Mouse (Mus musculus) embryonic stem cell, embryonic (primary cell): ENCODE data around the gene Cyp1a1.

Source experiments
- CTCF ChIA-PET, 4 experiments: fragments of 300-600 bp in 2 of 4; fragments of 350-600 bp in 2 of 4; sonication (Branson Sonifier 250); formaldehyde crosslinking; loops; one replicate each; lab custom pipeline; 2022; ENCODE audit warnings: inconsistent platforms in 2 of 4; lab: Charles Lee
- POLR2A ChIA-PET, 4 experiments: fragments of 300-600 bp in 2 of 4; fragments of 350-600 bp in 2 of 4; sonication (Branson Sonifier 250); formaldehyde crosslinking; loops; one replicate each; lab custom pipeline; 2022; ENCODE audit warnings: antibody characterized with exemption in 4 of 4, inconsistent platforms in 1 of 4; lab: Charles Lee

The Cyp1a1 gene

GRCm38 (mm10) chr9:57650786-57651311 is 36.9 kb upstream of the Cyp1a1 start:
- ChIA-PET POLR2A (interaction anchor here in 2 of 4 experiments (0.5 to 1.4 kb wide), 4 partner anchors 12 to 147 kb away, joined by 3 to 6 read pairs (median 3); partner anchors contain the start of genes Cox5a (in 1 of the 2) and Rpp25 (in 1 of the 2)), CTCF (interaction anchor here in 3 of 4 experiments (0.5 to 2.4 kb wide), 7 partner anchors 10 to 128 kb away, joined by 3 to 6 read pairs (median 4); no protein-coding TSS in a partner anchor)

GRCm38 (mm10) chr9:57652351-57652750 is 35.4 kb upstream of the Cyp1a1 start:
- POLR2A ChIA-PET, result interaction anchor here in 2 of 4 experiments (1.1 to 2.9 kb wide), 9 partner anchors 15 to 701 kb away, joined by 3 to 12 read pairs (median 5); partner anchors contain the start of genes Ppcdc (in 1 of the 2), Snupn (in 1 of the 2) and Ubl7 (in 1 of the 2)

GRCm38 (mm10) chr9:57652855-57653254 is 34.9 kb upstream of the Cyp1a1 start:
- ChIA-PET CTCF (interaction anchor here (0.6 to 4.0 kb wide), 36 partner anchors 7 to 761 kb away, joined by 3 to 38 read pairs (median 5); partner anchors contain the start of genes Cox5a (in 1 of the 4) and Scamp5 (in 1 of the 4)), POLR2A (interaction anchor here (0.6 to 2.9 kb wide), 41 partner anchors 9 to 716 kb away, joined by 3 to 14 read pairs (median 4); partner anchors contain the start of genes Rpp25 (in 2 of the 4), Arid3b (in 1 of the 4), Cox5a (in 1 of the 4) and Edc3 (in 1 of the 4))

More at GRCm38 (mm10) chr9:57652351-57652750, 35.4 kb upstream of the Cyp1a1 start:
- CTCF ChIA-PET, result interaction anchor here in 3 of 4 experiments (0.7 to 4.0 kb wide), 12 partner anchors 19 to 346 kb away, joined by 3 to 38 read pairs (median 6); partner anchors contain the start of gene Cox5a (in 1 of the 3)

GRCm38 (mm10) chr9:57653283-57653682 is 34.4 kb upstream of the Cyp1a1 start, which contains the start of gene Csk:
Gene Csk, minus strand, starts transcription at chr9:57653631.
- POLR2A ChIA-PET, result interaction anchor here (0.6 to 3.5 kb wide), 53 partner anchors 8 to 716 kb away, joined by 3 to 14 read pairs (median 4); partner anchors contain the start of genes Rpp25 (in 2 of the 4), Arid3b (in 1 of the 4), Cox5a (in 1 of the 4) and Edc3 (in 1 of the 4)
- CTCF ChIA-PET, result interaction anchor here (0.6 to 4.0 kb wide), 42 partner anchors 7 to 762 kb away, joined by 3 to 38 read pairs (median 5); partner anchors contain the start of genes Cox5a (in 1 of the 4) and Scamp5 (in 1 of the 4)

- ChIA-PET POLR2A (interaction anchor here in 2 of 4 experiments (1.0 to 3.5 kb wide), 13 partner anchors 9 to 195 kb away, joined by 3 to 12 read pairs (median 4); partner anchors contain the start of genes Rpp25 (in 2 of the 2), Cox5a (in 1 of the 2) and Edc3 (in 1 of the 2)), CTCF (interaction anchor here (0.6 to 5.4 kb wide), 15 partner anchors 8 to 471 kb away, joined by 3 to 38 read pairs (median 8); no protein-coding TSS in a partner anchor)
These were observed 32.8 kb upstream of the Cyp1a1 start for GRCm38 (mm10) chr9:57654966-57655365.

- POLR2A ChIA-PET, result interaction anchor here (0.6 to 3.5 kb wide), 16 partner anchors 10 to 353 kb away, joined by 3 to 11 read pairs (median 4); partner anchors contain the start of genes Rpp25 (in 2 of the 4) and Ulk3 (in 2 of the 4)
These were observed 32.0 kb upstream of the Cyp1a1 start for GRCm38 (mm10) chr9:57655749-57656148.

GRCm38 (mm10) chr9:57656631-57657350 is 30.9 kb upstream of the Cyp1a1 start:
- ChIA-PET POLR2A (interaction anchor here in 2 of 4 experiments (0.9 to 3.5 kb wide), 6 partner anchors 15 to 153 kb away, joined by 3 to 11 read pairs (median 4); partner anchors contain the start of gene Rpp25 (in 1 of the 2)), CTCF (interaction anchor here in 3 of 4 experiments (0.7 to 5.4 kb wide), 12 partner anchors 10 to 526 kb away, joined by 3 to 46 read pairs (median 4); partner anchors contain the start of gene Rpp25 (in 1 of the 3))

More at GRCm38 (mm10) chr9:57655749-57656148, 32.0 kb upstream of the Cyp1a1 start:
- CTCF ChIA-PET, result interaction anchor here (0.5 to 5.4 kb wide), 32 partner anchors 8 to 727 kb away, joined by 3 to 38 read pairs (median 3); partner anchors contain the start of genes Edc3 (in 2 of the 4), Man2c1 (in 1 of the 4), Rpp25 (in 1 of the 4) and Snx33 (in 1 of the 4)

- POLR2A ChIA-PET, result interaction anchor here in 2 of 4 experiments (0.6 to 1.0 kb wide), 2 partner anchors 10 to 382 kb away, joined by 3 read pairs; no protein-coding TSS in a partner anchor
These were observed 29.9 kb upstream of the Cyp1a1 start for GRCm38 (mm10) chr9:57657843-57658242.

GRCm38 (mm10) chr9:57658970-57659369 is 28.8 kb upstream of the Cyp1a1 start:
- ChIA-PET CTCF (interaction anchor here (0.6 to 5.4 kb wide), 38 partner anchors 8 to 768 kb away, joined by 3 to 46 read pairs (median 4); partner anchors contain the start of genes 1700017B05Rik (in 1 of the 4), Islr (in 1 of the 4), Islr2 (in 1 of the 4) and Mpi (in 1 of the 4)), POLR2A (interaction anchor here in 1 of 4 experiments (1.4 to 2.0 kb wide), 2 partner anchors 86 to 404 kb away, joined by 3 to 9 read pairs; no protein-coding TSS in a partner anchor)

More at GRCm38 (mm10) chr9:57657843-57658242, 29.9 kb upstream of the Cyp1a1 start:
- CTCF ChIA-PET, result interaction anchor here (0.5 to 5.4 kb wide), 17 partner anchors 12 to 585 kb away, joined by 3 to 46 read pairs (median 3); no protein-coding TSS in a partner anchor

- ChIA-PET CTCF (interaction anchor here (0.6 to 5.4 kb wide), 36 partner anchors 8 to 769 kb away, joined by 3 to 46 read pairs (median 5); no protein-coding TSS in a partner anchor), POLR2A (interaction anchor here in 3 of 4 experiments (0.5 to 2.0 kb wide), 9 partner anchors 27 to 829 kb away, joined by 3 to 9 read pairs (median 3); partner anchors contain the start of genes Edc3 (in 1 of the 3) and Sin3a (in 1 of the 3))
These were observed 28.0 kb upstream of the Cyp1a1 start for GRCm38 (mm10) chr9:57659774-57660173.

- CTCF ChIA-PET, result interaction anchor here (0.5 to 4.4 kb wide), 19 partner anchors 9 to 544 kb away, joined by 3 to 46 read pairs (median 5); partner anchors contain the start of genes Islr (in 1 of the 4) and Islr2 (in 1 of the 4)
- POLR2A ChIA-PET, result interaction anchor here in 3 of 4 experiments (0.6 to 2.0 kb wide), 8 partner anchors 48 to 589 kb away, joined by 3 to 9 read pairs (median 4); partner anchors contain the start of genes Edc3 (in 1 of the 3) and Sin3a (in 1 of the 3)
These were observed 27.2 kb upstream of the Cyp1a1 start for GRCm38 (mm10) chr9:57660501-57660900.

GRCm38 (mm10) chr9:57661552-57661951 is 26.2 kb upstream of the Cyp1a1 start:
- ChIA-PET POLR2A (interaction anchor here in 1 of 4 experiments (0.7 kb wide), 1 partner anchor 610 kb away, joined by 3 read pairs; no protein-coding TSS in a partner anchor), CTCF (interaction anchor here in 1 of 4 experiments (1.4 kb wide), 1 partner anchor 543 kb away, joined by 3 read pairs; the partner anchor contains the start of genes Islr and Islr2)

GRCm38 (mm10) chr9:57664616-57665015 is 23.1 kb upstream of the Cyp1a1 start:
- CTCF ChIA-PET, result interaction anchor here in 2 of 4 experiments (0.7 to 0.9 kb wide), 3 partner anchors 54 to 94 kb away, joined by 3 to 11 read pairs (median 3); no protein-coding TSS in a partner anchor
- POLR2A ChIA-PET, result interaction anchor here in 3 of 4 experiments (0.5 to 1.1 kb wide), 5 partner anchors 46 to 892 kb away, joined by 3 to 4 read pairs (median 3); no protein-coding TSS in a partner anchor

GRCm38 (mm10) chr9:57666536-57666935 is 21.2 kb upstream of the Cyp1a1 start:
- ChIA-PET CTCF (interaction anchor here in 2 of 4 experiments (1.2 to 1.9 kb wide), 3 partner anchors 7 to 93 kb away, joined by 5 to 7 read pairs (median 6); no protein-coding TSS in a partner anchor), POLR2A (interaction anchor here in 1 of 4 experiments (1.9 kb wide), 1 partner anchor 42 kb away, joined by 4 read pairs; the partner anchor contains the start of gene Edc3)

GRCm38 (mm10) chr9:57667136-57667535 is 20.6 kb upstream of the Cyp1a1 start:
- POLR2A ChIA-PET, result interaction anchor here in 2 of 4 experiments (1.2 to 1.9 kb wide), 3 partner anchors 9 to 41 kb away, joined by 3 to 4 read pairs (median 3); partner anchors contain the start of gene Edc3 (in 1 of the 2)
- CTCF ChIA-PET, result interaction anchor here in 3 of 4 experiments (1.0 to 1.9 kb wide), 5 partner anchors 8 to 92 kb away, joined by 3 to 7 read pairs (median 5); no protein-coding TSS in a partner anchor
